Mouse (Mus musculus) myocyte (in vitro differentiated cells): ENCODE measurements at regions not wholly inside any gene's neighbourhood (a gene's known extent, or its start where the extent isn't known, plus 50 kb on each side); places are given as distances from the start of the nearest gene placed in this dataset.

Source experiments
- H3K27me3 ChIP-seq: one replicate; pipeline ENCODE4 v1.6.1; 2011; ENCODE audit not compliant: control insufficient read depth, insufficient read depth, insufficient read length
- H3K36me3 ChIP-seq: one replicate; pipeline ENCODE4 v1.6.1; 2011; ENCODE audit not compliant: control insufficient read depth, insufficient read depth
- H3K4me2 ChIP-seq: one replicate; pipeline ENCODE4 v1.6.1; 2011; ENCODE audit warnings: low read depth, control low read depth
- H3K4me3 ChIP-seq: one replicate; pipeline ENCODE4 v1.5.1; 2011; ENCODE audit warnings: mild to moderate bottlenecking, control low read depth, moderate library complexity
- H3K79me2 ChIP-seq: one replicate; pipeline ENCODE4 v1.6.1; 2011; ENCODE audit not compliant: control insufficient read depth, insufficient read depth
- H3ac ChIP-seq: one replicate; pipeline ENCODE4 v1.6.1; 2011; ENCODE audit not compliant: control insufficient read depth, insufficient read length
- CEBPB ChIP-seq: IDR thresholded peaks from 2 replicates; pipeline ENCODE4 v1.6.1; 2011; ENCODE audit warnings: mild to moderate bottlenecking, moderate library complexity; ENCODE audit not compliant: poor library complexity, insufficient read depth, severe bottlenecking
- E2F4 ChIP-seq: IDR thresholded peaks from one replicate; pipeline ENCODE4 v1.6.1; 2011; ENCODE audit warnings: mild to moderate bottlenecking, control low read depth, moderate library complexity; ENCODE audit not compliant: insufficient read depth
- MAX ChIP-seq: IDR thresholded peaks from one replicate; pipeline ENCODE4 v1.6.1; 2011; ENCODE audit warnings: low read depth, mild to moderate bottlenecking, control low read depth
- MYOD1 ChIP-seq, 3 experiments: IDR thresholded peaks; one replicate each; pipeline ENCODE4 v1.6.1; 2011; ENCODE audit warnings: control low read depth in 2 of 3, low read depth in 2 of 3, mild to moderate bottlenecking in 2 of 3, moderate library complexity in 1 of 3; ENCODE audit not compliant: insufficient read length in 2 of 3, control insufficient read depth in 1 of 3
- MYOG ChIP-seq, 3 experiments: IDR thresholded peaks; one replicate each; pipeline ENCODE4 v1.6.1; 2011; ENCODE audit warnings: control low read depth in 2 of 3, low read depth in 2 of 3, mild to moderate bottlenecking in 2 of 3; ENCODE audit not compliant: insufficient read length in 2 of 3, control insufficient read depth in 1 of 3, insufficient read depth in 1 of 3
- POLR2A ChIP-seq: IDR thresholded peaks from one replicate; pipeline ENCODE4 v1.6.1; 2011; ENCODE audit warnings: low read depth, mild to moderate bottlenecking, control low read depth, moderate library complexity; ENCODE audit not compliant: insufficient read length
- POLR2AphosphoS2 ChIP-seq: IDR thresholded peaks from one replicate; pipeline ENCODE4 v1.6.1; 2011; ENCODE audit warnings: low read depth, control low read depth; ENCODE audit not compliant: insufficient read length
- REST ChIP-seq: IDR thresholded peaks from one replicate; pipeline ENCODE4 v1.6.1; 2011; ENCODE audit warnings: mild to moderate bottlenecking, control low read depth, moderate library complexity; ENCODE audit not compliant: insufficient read depth, insufficient read length
- SRF ChIP-seq: IDR thresholded peaks from one replicate; pipeline ENCODE4 v1.6.1; 2011; ENCODE audit warnings: low read depth; ENCODE audit not compliant: control insufficient read depth, insufficient read length
- TCF12 ChIP-seq: IDR thresholded peaks from one replicate; pipeline ENCODE4 v1.6.1; 2011; ENCODE audit warnings: mild to moderate bottlenecking, control low read depth; ENCODE audit not compliant: poor library complexity, insufficient read depth, severe bottlenecking
- TCF3 ChIP-seq: IDR thresholded peaks from one replicate; pipeline ENCODE4 v1.6.1; 2011; ENCODE audit warnings: low read depth, control low read depth; ENCODE audit not compliant: insufficient read length
- USF1 ChIP-seq: IDR thresholded peaks from one replicate; pipeline ENCODE4 v1.6.1; 2011; ENCODE audit warnings: low read depth, mild to moderate bottlenecking, control low read depth, moderate library complexity

- no peak for TF ChIP-seq MYOD1 (IDR thresholded peaks at IDR 0.05; ENCODE audit: control insufficient read depth in 1 of 3, insufficient read length in 2 of 3, low read depth in 2 of 3)
- TF ChIP-seq SRF = no peak
- no peak for TF ChIP-seq MAX
- no peak for TF ChIP-seq REST
- TF ChIP-seq POLR2A = no peak
- no peak for TF ChIP-seq CEBPB
- no peak for TF ChIP-seq POLR2AphosphoS2
- TF ChIP-seq USF1 = no peak
- TF ChIP-seq E2F4 = no peak
- TF ChIP-seq MYOG (IDR thresholded peaks at IDR 0.05; ENCODE audit: control insufficient read depth in 1 of 3, insufficient read depth in 1 of 3, insufficient read length in 2 of 3, low read depth in 2 of 3) = no peak
- no peak for TF ChIP-seq TCF12
- TF ChIP-seq TCF3 = no peak
- H3K4me3 ChIP-seq = no peak overlapping the region
- H3K4me2 ChIP-seq = no peak overlapping the region
- H3K36me3 ChIP-seq = no peaks in the 10 kb centered on the region
- no peak overlapping the region for H3ac ChIP-seq
- no peaks in the 10 kb centered on the region for H3K79me2 ChIP-seq
- H3K27me3 ChIP-seq = no peaks in the 10 kb centered on the region
Measured at GRCm38 (mm10) chr15:6238755-6239154, 60.8 kb upstream of the Dab2 start.

GRCm38 (mm10) chr15:6242132-6242531 lies 57.5 kb upstream of the Dab2 start:
- H3K79me2 ChIP-seq = no peaks in the 10 kb centered on the region
- H3ac ChIP-seq = no peak overlapping the region
- no peaks in the 10 kb centered on the region for H3K36me3 ChIP-seq
- H3K27me3 ChIP-seq = no peaks in the 10 kb centered on the region
- TF ChIP-seq POLR2A = no peak
- TF ChIP-seq POLR2AphosphoS2 = no peak
- TF ChIP-seq SRF = no peak
- H3K4me2 ChIP-seq = no peak overlapping the region
- H3K4me3 ChIP-seq = no peak overlapping the region

- Histone ChIP-seq H3K4me2 (no peak overlapping the region), H3K4me3 (no peak overlapping the region), H3ac (no peak overlapping the region), H3K27me3 (no peaks in the 10 kb centered on the region), H3K36me3 (no peaks in the 10 kb centered on the region), H3K79me2 (no peaks in the 10 kb centered on the region)
- no peak for TF ChIP-seq E2F4
- no peak for TF ChIP-seq MYOD1 (IDR thresholded peaks at IDR 0.05; ENCODE audit: control insufficient read depth in 1 of 3, insufficient read length in 2 of 3, low read depth in 2 of 3)
- no peak for TF ChIP-seq POLR2A
- TF ChIP-seq MAX = no peak
- TF ChIP-seq TCF12 = no peak
- TF ChIP-seq POLR2AphosphoS2 = no peak
- no peak for TF ChIP-seq SRF
- no peak for TF ChIP-seq USF1
- no peak for TF ChIP-seq MYOG (IDR thresholded peaks at IDR 0.05; ENCODE audit: control insufficient read depth in 1 of 3, insufficient read depth in 1 of 3, insufficient read length in 2 of 3, low read depth in 2 of 3)
- no peak for TF ChIP-seq TCF3
- no peak for TF ChIP-seq REST
Measured at GRCm38 (mm10) chr15:6244401-6244800, 55.2 kb upstream of the Dab2 start.

GRCm38 (mm10) chr15:6245950-6246894 lies 53.4 kb upstream of the Dab2 start:
- Histone ChIP-seq H3K36me3 (no peaks in the 10 kb centered on the region), H3K4me2 (no peak overlapping the region), H3ac (no peak overlapping the region), H3K4me3 (no peak overlapping the region), H3K27me3 (no peaks in the 10 kb centered on the region), H3K79me2 (no peaks in the 10 kb centered on the region)
- TF ChIP-seq MAX (no peak), MYOG (IDR thresholded peaks at IDR 0.05; ENCODE audit: control insufficient read depth in 1 of 3, insufficient read depth in 1 of 3, insufficient read length in 2 of 3, low read depth in 2 of 3) (no peak), MYOD1 (IDR thresholded peaks at IDR 0.05; ENCODE audit: control insufficient read depth in 1 of 3, insufficient read length in 2 of 3, low read depth in 2 of 3) (no peak), TCF12 (no peak), E2F4 (no peak), TCF3 (no peak), POLR2AphosphoS2 (no peak), CEBPB (no peak), SRF (no peak), REST (no peak), USF1 (no peak), POLR2A (no peak)
